Mouse (Mus musculus) heart, embryonic 15.5 days (tissue): ENCODE results near the gene Olfr109. TPM values are rescaled to one million over a fixed set of nuclear protein-coding genes. Genes with fewer than 3 reads are reported as not detected.

Source experiments
- ATAC-seq: fragments of 200-750 bp; cut with Nextera tagmentation; replicated peaks from 2 replicates; pipeline ENCODE4 v1.8.0; 2017; ENCODE audit warnings: low read depth, moderate TSS enrichment; ENCODE audit not compliant: insufficient number of reproducible peaks, insufficient read depth, low FRiP score
- H3K27ac ChIP-seq: fragments of 300-500 bp; sonication (generic); 2 replicates; pipeline ENCODE4 v1.5.1; 2015; ENCODE audit warnings: mild to moderate bottlenecking, inconsistent platforms
- H3K27me3 ChIP-seq: fragments of 300-500 bp; sonication (generic); 2 replicates; pipeline ENCODE4 v1.6.1; 2015; ENCODE audit warnings: inconsistent platforms
- H3K36me3 ChIP-seq: fragments of 300-500 bp; sonication (generic); 2 replicates; pipeline ENCODE4 v1.6.1; 2015; ENCODE audit warnings: mild to moderate bottlenecking, inconsistent platforms
- H3K4me1 ChIP-seq: fragments of 300-500 bp; sonication (generic); replicated peaks from 2 replicates; pipeline ENCODE4 v1.6.1; 2015; ENCODE audit warnings: inconsistent platforms
- H3K4me2 ChIP-seq: fragments of 300-500 bp; sonication (generic); 2 replicates; pipeline ENCODE4 v1.6.1; 2015; ENCODE audit warnings: inconsistent platforms, mild to moderate bottlenecking, moderate library complexity
- H3K4me3 ChIP-seq: fragments of 300-500 bp; sonication (generic); 2 replicates; pipeline ENCODE4 v1.5.1; 2015; ENCODE audit warnings: mild to moderate bottlenecking, inconsistent platforms
- H3K9ac ChIP-seq: fragments of 300-500 bp; sonication (generic); 2 replicates; pipeline ENCODE4 v1.6.1; 2015; ENCODE audit warnings: mild to moderate bottlenecking, inconsistent platforms
- H3K9me3 ChIP-seq: fragments of 300-500 bp; sonication (generic); replicated peaks from 2 replicates; pipeline ENCODE4 v1.6.1; 2016; ENCODE audit warnings: inconsistent platforms
- WGBS: fragments of 180-500 bp; shearing (Covaris S2); methylation state at CpG from one replicate; pipeline ENCODE4 v1.1.7; 2015; ENCODE audit warnings: mixed read lengths; 5-methylcytosine and 5-hydroxymethylcytosine counted together
- polyA plus RNA-seq: library from polyadenylated mRNA; unstranded; fragments of >200 nt; fragmentation: Nextera tagmentation; extraction: Ambion mirVana; gene quantifications from 2 replicates; pipeline ENCODE4 v1.2.1, GENCODE M21; 2015

Gene Olfr109
- polyA plus RNA-seq, result not detected in 2 replicates

GRCm38 (mm10) chr17:37458616-37459015, at the start of gene Olfr109:
Gene Olfr109 (plus strand): TSS chr17:37458916.
- Histone ChIP-seq H3K27me3 (no peaks in the 10 kb centered on the region), H3K9ac (no peak within 1 kb of the TSS), H3K36me3 (no peaks in the 10 kb centered on the region), H3K27ac (no peak within 1 kb of the TSS), H3K9me3 (no peaks in the 10 kb centered on the region), H3K4me2 (no peak within 1 kb of the TSS), H3K4me3 (no peak within 1 kb of the TSS), H3K4me1 (no peaks in the 10 kb centered on the region)
- WGBS, result 80% methylated on average over 1 of the region's 1 CpGs
- ATAC-seq, result no peak

- Histone ChIP-seq H3K4me1 (no peaks in the 10 kb centered on the region), H3K27me3 (no peaks in the 10 kb centered on the region), H3K36me3 (no peaks in the 10 kb centered on the region), H3K4me2 (no peak overlapping the region), H3K9me3 (no peaks in the 10 kb centered on the region; the same call in 1 of the 2 replicates), H3K9ac (no peak overlapping the region), H3K4me3 (no peak overlapping the region), H3K27ac (no peak overlapping the region)
- no peak for ATAC-seq
Observed at GRCm38 (mm10) chr17:37413380-37413779, 45.3 kb upstream of the Olfr109 start.

GRCm38 (mm10) chr17:37445180-37445579, 13.5 kb upstream of the Olfr109 start, which contains the start of gene Olfr108:
Gene Olfr108 (plus strand): TSS chr17:37445480.
- Histone ChIP-seq H3K9me3 (no peaks in the 10 kb centered on the region), H3K27me3 (no peaks in the 10 kb centered on the region), H3K4me2 (no peak within 1 kb of the TSS), H3K4me1 (no peaks in the 10 kb centered on the region), H3K36me3 (no peaks in the 10 kb centered on the region), H3K27ac (no peak within 1 kb of the TSS), H3K4me3 (no peak within 1 kb of the TSS), H3K9ac (no peak within 1 kb of the TSS)
- ATAC-seq, result no peak
- 90% methylated on average over 1 of the region's 1 CpGs for WGBS

- no peak for ATAC-seq
- Histone ChIP-seq H3K9me3 (no peaks in the 10 kb centered on the region), H3K4me1 (no peaks in the 10 kb centered on the region), H3K9ac (no peak within 1 kb of the TSS), H3K4me2 (no peak within 1 kb of the TSS), H3K36me3 (no peaks in the 10 kb centered on the region), H3K27me3 (no peaks in the 10 kb centered on the region), H3K4me3 (no peak within 1 kb of the TSS), H3K27ac (no peak within 1 kb of the TSS)
- WGBS, result 65% methylated on average over 2 of the region's 2 CpGs
Observed at GRCm38 (mm10) chr17:37483452-37483851, 24.7 kb downstream of the Olfr109 start, which contains the start of gene H2-M2. Gene H2-M2 (minus strand): TSS chr17:37483552.

GRCm38 (mm10) chr17:37491930-37492518, 33.3 kb downstream of the Olfr109 start, which contains the start of gene Olfr110:
Gene Olfr110 (plus strand): TSS chr17:37492468.
- no peak within 1 kb of the TSS for H3K27ac ChIP-seq
- no peaks in the 10 kb centered on the region for H3K9me3 ChIP-seq
- no peaks in the 10 kb centered on the region for H3K27me3 ChIP-seq
- H3K9ac ChIP-seq, result no peak within 1 kb of the TSS
- no peak within 1 kb of the TSS for H3K4me3 ChIP-seq
- ATAC-seq, result no peak
- H3K4me2 ChIP-seq, result no peak within 1 kb of the TSS
- 25% methylated on average over 1 of the region's 1 CpGs for WGBS
- no peaks in the 10 kb centered on the region for H3K36me3 ChIP-seq
- H3K4me1 ChIP-seq, result no peaks in the 10 kb centered on the region

GRCm38 (mm10) chr17:37507730-37508129, 49.0 kb downstream of the Olfr109 start, which contains the start of gene Olfr111:
Gene Olfr111 (plus strand): TSS chr17:37508030.
- 76% methylated on average over 4 of the region's 4 CpGs for WGBS
- no peak within 1 kb of the TSS for H3K4me3 ChIP-seq
- no peaks in the 10 kb centered on the region for H3K9me3 ChIP-seq
- no peaks in the 10 kb centered on the region for H3K27me3 ChIP-seq
- no peak within 1 kb of the TSS for H3K27ac ChIP-seq
- H3K9ac ChIP-seq, result no peak within 1 kb of the TSS
- no peaks in the 10 kb centered on the region for H3K4me1 ChIP-seq
- no peak within 1 kb of the TSS for H3K4me2 ChIP-seq
- H3K36me3 ChIP-seq, result no peaks in the 10 kb centered on the region
- ATAC-seq, result no peak

Other genes with a start within 250 kb of the Olfr109 start
- gene Olfr95, start 245.8 kb upstream of the Olfr109 start, polyA plus RNA-seq, result not detected in 2 replicates
- gene Olfr96, start 238.8 kb upstream of the Olfr109 start, polyA plus RNA-seq, result not detected in 2 replicates
- gene Olfr97, start 221.6 kb upstream of the Olfr109 start, polyA plus RNA-seq, result not detected in 2 replicates
- not detected in 2 replicates for gene Olfr98, start 195.2 kb upstream of the Olfr109 start, polyA plus RNA-seq
- 1.5 and 2.8 TPM in 2 replicates for gene H2-M3, start 188.7 kb upstream of the Olfr109 start, polyA plus RNA-seq
- 0.10 TPM in 1 of 2 replicates, not detected in the other for gene Olfr99, start 175.5 kb upstream of the Olfr109 start, polyA plus RNA-seq
- not detected in 2 replicates for gene Olfr101, start 154.6 kb upstream of the Olfr109 start, polyA plus RNA-seq
- not detected in 2 replicates for gene Olfr102, start 141.9 kb upstream of the Olfr109 start, polyA plus RNA-seq
- not detected in 2 replicates for gene Olfr103, start 119.2 kb upstream of the Olfr109 start, polyA plus RNA-seq
- gene Olfr104-ps, start 99.3 kb upstream of the Olfr109 start, polyA plus RNA-seq, result not detected in 2 replicates
- gene Olfr105-ps, start 79.9 kb upstream of the Olfr109 start, polyA plus RNA-seq, result not detected in 2 replicates
- gene Olfr106-ps, start 68.5 kb upstream of the Olfr109 start, polyA plus RNA-seq, result not detected in 2 replicates
- not detected in 2 replicates for gene Olfr107, start 59.7 kb upstream of the Olfr109 start, polyA plus RNA-seq
- gene Olfr108, start 13.4 kb upstream of the Olfr109 start, polyA plus RNA-seq, result not detected in 2 replicates
- 0.24 TPM in 1 of 2 replicates, not detected in the other for gene H2-M2, start 24.6 kb downstream of the Olfr109 start, polyA plus RNA-seq
- not detected in 2 replicates for gene Olfr110, start 33.6 kb downstream of the Olfr109 start, polyA plus RNA-seq
- gene Olfr111, start 49.1 kb downstream of the Olfr109 start, polyA plus RNA-seq, result not detected in 2 replicates
- not detected in 2 replicates for gene Olfr112, start 110.5 kb downstream of the Olfr109 start, polyA plus RNA-seq
- gene Olfr113, start 118.7 kb downstream of the Olfr109 start, polyA plus RNA-seq, result not detected in 2 replicates
- gene Olfr114, start 133.8 kb downstream of the Olfr109 start, polyA plus RNA-seq, result not detected in 2 replicates
- gene Olfr115, start 168.2 kb downstream of the Olfr109 start, polyA plus RNA-seq, result not detected in 2 replicates
- gene Olfr116, start 168.3 kb downstream of the Olfr109 start, polyA plus RNA-seq, result not detected in 2 replicates
- not detected in 2 replicates for gene Olfr117, start 204.9 kb downstream of the Olfr109 start, polyA plus RNA-seq
- not detected in 2 replicates for gene Olfr118, start 208.1 kb downstream of the Olfr109 start, polyA plus RNA-seq
- gene Olfr119, start 237.6 kb downstream of the Olfr109 start, polyA plus RNA-seq, result not detected in 2 replicates